Mouse (Mus musculus): Measurements from ENCODE around the gene Glis2. TPM values are rescaled to one million over a fixed set of nuclear protein-coding genes. Genes with fewer than 3 reads are reported as not detected.

The Glis2 gene
- polyA plus RNA-seq, 1 experiment: 29.6 TPM

DNA sequence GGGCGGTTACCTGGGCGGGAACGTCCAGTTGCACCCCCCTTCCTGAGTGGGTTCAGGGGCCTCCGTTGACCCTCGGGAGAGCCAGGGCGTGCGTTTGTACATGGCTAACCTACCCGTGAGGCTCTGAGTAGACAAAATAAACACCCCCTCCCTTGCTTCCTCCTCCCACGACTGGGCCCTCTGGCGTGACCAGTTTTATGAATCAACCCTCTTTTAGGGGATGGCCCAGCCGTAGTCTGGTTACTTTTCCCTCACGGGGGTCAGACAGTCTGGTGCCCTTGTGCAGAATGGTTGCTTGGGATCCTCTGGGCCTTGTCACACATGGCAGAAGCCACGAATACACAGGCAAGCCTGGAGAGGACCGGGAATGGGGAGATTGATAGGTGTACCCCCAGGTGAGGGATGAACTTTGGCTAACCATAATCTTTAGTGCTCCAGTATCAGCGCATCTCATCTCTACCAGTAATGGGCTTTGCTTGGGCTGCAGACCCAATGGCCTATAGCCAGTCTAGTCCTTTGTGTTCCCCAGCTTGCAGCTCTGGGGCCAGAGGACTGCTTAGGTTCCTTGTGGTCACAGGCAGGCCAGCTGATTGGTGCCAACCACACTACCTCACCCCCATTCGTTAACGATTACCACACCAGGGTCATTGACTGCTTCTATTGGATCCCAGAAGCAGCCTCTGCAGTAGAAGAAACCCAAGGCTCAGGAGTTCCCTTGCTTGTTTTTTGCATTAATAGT is 45.9 kb downstream of the Glis2 start:
- H3ac ChIP-seq (ENCODE audit: control insufficient read depth, insufficient read length): peak overlapping the region; percentile 48
- H3K27me3 ChIP-seq (ENCODE audit: control insufficient read depth, insufficient read depth, insufficient read length): no peaks in the 10 kb centered on the region
- H3K4me3 ChIP-seq: peak overlapping the region; percentile 61
- H3K79me2 ChIP-seq (ENCODE audit: control insufficient read depth, insufficient read depth): peaks cover 42% of the 10 kb centered on the region
- H3K36me3 ChIP-seq (ENCODE audit: control insufficient read depth, insufficient read depth): no peaks in the 10 kb centered on the region
- H3K4me2 ChIP-seq (ENCODE audit: low read depth): peak overlapping the region; percentile 90
- TF ChIP-seq USF1 (IDR thresholded peaks at IDR 0.05; ENCODE audit: low read depth) (peak; percentile 19), POLR2A (IDR thresholded peaks at IDR 0.05; ENCODE audit: insufficient read length, low read depth) (peak; percentile 42), POLR2AphosphoS2 (IDR thresholded peaks at IDR 0.05; ENCODE audit: insufficient read length, low read depth) (peak; percentile 53), TCF12 (IDR thresholded peaks at IDR 0.05; ENCODE audit: insufficient read depth, poor library complexity, severe bottlenecking) (no peak)

DNA sequence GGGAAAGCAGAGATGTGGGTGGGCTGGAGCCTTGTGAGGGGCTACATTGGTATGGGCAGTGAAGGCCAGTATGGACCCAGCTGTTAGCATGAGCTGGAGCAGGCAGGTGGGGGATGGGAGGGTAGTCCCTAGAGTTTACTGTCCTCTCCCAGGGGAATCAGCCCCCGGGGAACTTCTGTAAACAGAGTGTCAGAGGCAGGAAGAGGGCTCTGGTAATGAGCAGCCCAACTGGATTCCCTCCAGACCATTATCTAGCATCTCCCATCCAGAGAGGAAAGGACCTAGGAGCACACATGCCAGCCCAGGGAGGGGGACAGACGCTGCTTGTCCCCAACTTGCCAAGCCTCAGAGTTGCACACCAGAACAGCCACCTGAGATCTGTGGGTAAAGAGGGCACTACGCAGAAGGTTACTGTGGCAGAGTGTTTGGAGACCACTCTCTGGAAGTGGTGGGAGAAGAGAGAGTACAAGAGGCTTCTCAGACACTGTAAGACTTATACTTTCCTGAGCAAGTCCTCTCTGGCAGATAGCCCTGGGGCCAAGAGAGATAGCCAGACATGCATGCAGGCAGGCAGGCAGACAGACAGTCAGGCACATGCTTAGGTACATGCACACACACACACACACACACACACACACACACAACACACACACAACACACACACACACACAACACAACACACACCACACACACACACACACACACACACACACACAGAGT is 46.8 kb downstream of the Glis2 start:
- Histone ChIP-seq H3K36me3 (ENCODE audit: control insufficient read depth, insufficient read depth) (no peaks in the 10 kb centered on the region), H3K79me2 (ENCODE audit: control insufficient read depth, insufficient read depth) (peaks cover 51% of the 10 kb centered on the region), H3K4me3 (peak overlapping the region; percentile 61), H3K27me3 (ENCODE audit: control insufficient read depth, insufficient read depth, insufficient read length) (no peaks in the 10 kb centered on the region), H3ac (ENCODE audit: control insufficient read depth, insufficient read length) (peak overlapping the region; percentile 48), H3K4me2 (ENCODE audit: low read depth) (peak overlapping the region; percentile 90)
- TF ChIP-seq MYOD1 (IDR thresholded peaks at IDR 0.05; ENCODE audit: control insufficient read depth in 1 of 3, insufficient read length in 2 of 3, low read depth in 2 of 3) (peak in 1 of 3 experiments; percentile 44), USF1 (IDR thresholded peaks at IDR 0.05; ENCODE audit: low read depth) (no peak), TCF3 (IDR thresholded peaks at IDR 0.05; ENCODE audit: insufficient read length, low read depth) (no peak), POLR2A (IDR thresholded peaks at IDR 0.05; ENCODE audit: insufficient read length, low read depth) (no peak), POLR2AphosphoS2 (IDR thresholded peaks at IDR 0.05; ENCODE audit: insufficient read length, low read depth) (no peak), SRF (IDR thresholded peaks at IDR 0.05; ENCODE audit: control insufficient read depth, insufficient read length, low read depth) (no peak), TCF12 (IDR thresholded peaks at IDR 0.05; ENCODE audit: insufficient read depth, poor library complexity, severe bottlenecking) (no peak), MAX (IDR thresholded peaks at IDR 0.05; ENCODE audit: low read depth) (no peak), REST (IDR thresholded peaks at IDR 0.05; ENCODE audit: insufficient read depth, insufficient read length) (no peak), E2F4 (IDR thresholded peaks at IDR 0.05; ENCODE audit: insufficient read depth) (no peak), CEBPB (IDR thresholded peaks at IDR 0.05; ENCODE audit: insufficient read depth, poor library complexity, severe bottlenecking) (no peak), MYOG (IDR thresholded peaks at IDR 0.05; ENCODE audit: control insufficient read depth in 1 of 3, insufficient read depth in 1 of 3, insufficient read length in 2 of 3, low read depth in 2 of 3) (peak in 1 of 3 experiments; percentile 25)

GRCm38 (mm10) chr16:4642190-4642589 is 47.7 kb downstream of the Glis2 start:
- Histone ChIP-seq H3K27me3 (ENCODE audit: control insufficient read depth, insufficient read depth, insufficient read length) (no peaks in the 10 kb centered on the region), H3ac (ENCODE audit: control insufficient read depth, insufficient read length) (no peak overlapping the region), H3K4me2 (ENCODE audit: low read depth) (peak overlapping the region; percentile 90), H3K79me2 (ENCODE audit: control insufficient read depth, insufficient read depth) (peaks cover 60% of the 10 kb centered on the region), H3K4me3 (peak overlapping the region; percentile 61), H3K36me3 (ENCODE audit: control insufficient read depth, insufficient read depth) (no peaks in the 10 kb centered on the region)
- TF ChIP-seq TCF12 (IDR thresholded peaks at IDR 0.05; ENCODE audit: insufficient read depth, poor library complexity, severe bottlenecking) (no peak), REST (IDR thresholded peaks at IDR 0.05; ENCODE audit: insufficient read depth, insufficient read length) (no peak), E2F4 (IDR thresholded peaks at IDR 0.05; ENCODE audit: insufficient read depth) (no peak), CEBPB (IDR thresholded peaks at IDR 0.05; ENCODE audit: insufficient read depth, poor library complexity, severe bottlenecking) (no peak), MAX (IDR thresholded peaks at IDR 0.05; ENCODE audit: low read depth) (no peak), POLR2A (IDR thresholded peaks at IDR 0.05; ENCODE audit: insufficient read length, low read depth) (peak; percentile 11), MYOD1 (IDR thresholded peaks at IDR 0.05; ENCODE audit: control insufficient read depth in 1 of 3, insufficient read length in 2 of 3, low read depth in 2 of 3) (peak in 1 of 3 experiments; percentile 63), USF1 (IDR thresholded peaks at IDR 0.05; ENCODE audit: low read depth) (peak; percentile 93), TCF3 (IDR thresholded peaks at IDR 0.05; ENCODE audit: insufficient read length, low read depth) (no peak), POLR2AphosphoS2 (IDR thresholded peaks at IDR 0.05; ENCODE audit: insufficient read length, low read depth) (no peak), SRF (IDR thresholded peaks at IDR 0.05; ENCODE audit: control insufficient read depth, insufficient read length, low read depth) (no peak), MYOG (IDR thresholded peaks at IDR 0.05; ENCODE audit: control insufficient read depth in 1 of 3, insufficient read depth in 1 of 3, insufficient read length in 2 of 3, low read depth in 2 of 3) (peak in 1 of 3 experiments; percentile 65)

GRCm38 (mm10) chr16:4642937-4643336 is 48.4 kb downstream of the Glis2 start:
- Histone ChIP-seq H3K27me3 (ENCODE audit: control insufficient read depth, insufficient read depth, insufficient read length) (no peaks in the 10 kb centered on the region), H3K36me3 (ENCODE audit: control insufficient read depth, insufficient read depth) (no peaks in the 10 kb centered on the region), H3K4me2 (ENCODE audit: low read depth) (peak overlapping the region; percentile 90), H3K4me3 (peak overlapping the region; percentile 61), H3K79me2 (ENCODE audit: control insufficient read depth, insufficient read depth) (peaks cover 62% of the 10 kb centered on the region), H3ac (ENCODE audit: control insufficient read depth, insufficient read length) (peak overlapping the region; percentile 1)
- TF ChIP-seq POLR2A (IDR thresholded peaks at IDR 0.05; ENCODE audit: insufficient read length, low read depth) (peak; percentile 29), MAX (IDR thresholded peaks at IDR 0.05; ENCODE audit: low read depth) (no peak), TCF12 (IDR thresholded peaks at IDR 0.05; ENCODE audit: insufficient read depth, poor library complexity, severe bottlenecking) (peak; percentile 14), E2F4 (IDR thresholded peaks at IDR 0.05; ENCODE audit: insufficient read depth) (no peak), POLR2AphosphoS2 (IDR thresholded peaks at IDR 0.05; ENCODE audit: insufficient read length, low read depth) (peak; percentile 79), TCF3 (IDR thresholded peaks at IDR 0.05; ENCODE audit: insufficient read length, low read depth) (no peak), USF1 (IDR thresholded peaks at IDR 0.05; ENCODE audit: low read depth) (no peak), REST (IDR thresholded peaks at IDR 0.05; ENCODE audit: insufficient read depth, insufficient read length) (no peak), SRF (IDR thresholded peaks at IDR 0.05; ENCODE audit: control insufficient read depth, insufficient read length, low read depth) (no peak), MYOD1 (IDR thresholded peaks at IDR 0.05; ENCODE audit: control insufficient read depth in 1 of 3, insufficient read length in 2 of 3, low read depth in 2 of 3) (peak in 2 of 3 experiments; percentile 68 to 97), CEBPB (IDR thresholded peaks at IDR 0.05; ENCODE audit: insufficient read depth, poor library complexity, severe bottlenecking) (no peak), MYOG (IDR thresholded peaks at IDR 0.05; ENCODE audit: control insufficient read depth in 1 of 3, insufficient read depth in 1 of 3, insufficient read length in 2 of 3, low read depth in 2 of 3) (peak in 2 of 3 experiments; percentile 57 to 90)

Data from myocyte (in vitro differentiated cells).